Mouse (Mus musculus): ENCODE data around the gene Krt15. TPM values are rescaled to one million over a fixed set of nuclear protein-coding genes. Genes with fewer than 3 reads are reported as not detected.

Gene Krt15
- not detected in 2 replicates for polyA plus RNA-seq (2012; ENCODE audit: insufficient read depth, insufficient read length, low replicate concordance, missing spikeins)

DNA sequence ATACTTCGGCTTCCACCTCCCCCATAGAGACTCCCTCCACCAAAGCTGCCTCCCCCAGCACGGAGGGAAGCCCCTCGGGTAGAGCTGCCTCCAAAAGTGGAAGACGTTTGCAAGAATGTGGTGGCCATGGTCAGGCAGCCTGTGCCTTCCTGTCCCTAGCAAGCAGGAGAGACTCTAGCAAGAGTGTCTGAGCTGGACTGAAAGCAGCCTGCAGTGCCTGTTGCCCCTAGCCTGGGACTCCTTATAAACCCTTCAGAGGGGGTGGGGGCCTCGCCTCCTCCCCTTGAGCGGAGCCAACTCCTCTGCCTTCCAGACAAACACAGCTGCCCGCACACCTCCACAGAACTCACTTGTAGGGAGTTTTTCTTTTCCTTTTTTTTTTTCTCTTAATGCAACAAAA lies at the start of gene Krt15:
Krt15 (minus strand) TSS at position 198 of the 400 bp plus-strand sequence.
- no peak for TF ChIP-seq POLR2A (IDR thresholded peaks at IDR 0.05; ENCODE audit: insufficient read depth, low read depth, low read length)
- TF ChIP-seq CTCF (IDR thresholded peaks at IDR 0.05; ENCODE audit: insufficient read depth, low read depth, low read length) = no peak
- H3K4me1 ChIP-seq (ENCODE audit: control insufficient read depth, insufficient read depth, low read length) = peaks cover 7% of the 10 kb centered on the region; the same call in 1 of the 2 replicates
- 72% methylated on average over 7 of the region's 7 CpGs for WGBS
- H3K4me3 ChIP-seq (ENCODE audit: insufficient read depth, low read depth, low read length) = no peak within 1 kb of the TSS
- H3K27ac ChIP-seq (ENCODE audit: insufficient read depth, low read depth, low read length) = no peak within 1 kb of the TSS

GRCm38 (mm10) chr11:100181725-100182124 lies 46.0 kb upstream of the Krt15 start:
- H3K4me3 ChIP-seq (ENCODE audit: insufficient read depth, low read depth, low read length) = no peak overlapping the region
- TF ChIP-seq CTCF (IDR thresholded peaks at IDR 0.05; ENCODE audit: insufficient read depth, low read depth, low read length) = no peak
- no peak for TF ChIP-seq POLR2A (IDR thresholded peaks at IDR 0.05; ENCODE audit: insufficient read depth, low read depth, low read length)
- H3K27ac ChIP-seq (ENCODE audit: insufficient read depth, low read depth, low read length) = no peak overlapping the region
- peaks cover 10% of the 10 kb centered on the region for H3K4me1 ChIP-seq (ENCODE audit: control insufficient read depth, insufficient read depth, low read length)
- WGBS = 65% methylated on average over 7 of the region's 7 CpGs

GRCm38 (mm10) chr11:100179260-100179659 lies 43.5 kb upstream of the Krt15 start:
- 36% methylated on average over 3 of the region's 3 CpGs for WGBS
- Histone ChIP-seq H3K4me3 (ENCODE audit: insufficient read depth, low read depth, low read length) (no peak overlapping the region), H3K27ac (ENCODE audit: insufficient read depth, low read depth, low read length) (no peak overlapping the region), H3K4me1 (ENCODE audit: control insufficient read depth, insufficient read depth, low read length) (peaks cover 10% of the 10 kb centered on the region)
- no peak for TF ChIP-seq POLR2A (IDR thresholded peaks at IDR 0.05; ENCODE audit: insufficient read depth, low read depth, low read length)
- TF ChIP-seq CTCF (IDR thresholded peaks at IDR 0.05; ENCODE audit: insufficient read depth, low read depth, low read length) = no peak

DNA sequence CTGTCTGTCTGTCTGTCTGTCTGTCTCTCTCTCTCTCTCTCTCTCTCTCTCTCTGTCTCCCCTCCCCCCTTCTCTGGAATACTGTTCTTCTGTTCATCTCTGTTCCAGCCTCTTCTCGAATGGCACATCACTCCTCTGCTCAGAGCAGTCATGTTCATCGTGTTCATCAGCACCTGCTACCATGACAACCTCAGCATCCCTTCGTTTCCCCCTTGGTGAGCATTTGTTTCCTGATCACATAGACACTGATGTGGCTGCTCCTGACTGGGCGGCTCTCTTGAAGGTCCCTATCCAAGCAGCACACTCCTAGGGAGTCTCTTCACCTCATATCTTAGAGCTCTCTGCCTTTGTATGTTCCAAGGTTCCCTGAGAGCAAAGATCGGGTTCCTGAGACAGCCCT lies 42.6 kb upstream of the Krt15 start:
- 66% methylated on average over 5 of the region's 5 CpGs for WGBS
- Histone ChIP-seq H3K4me1 (ENCODE audit: control insufficient read depth, insufficient read depth, low read length) (peaks cover 10% of the 10 kb centered on the region), H3K4me3 (ENCODE audit: insufficient read depth, low read depth, low read length) (no peak overlapping the region), H3K27ac (ENCODE audit: insufficient read depth, low read depth, low read length) (no peak overlapping the region)
- TF ChIP-seq POLR2A (IDR thresholded peaks at IDR 0.05; ENCODE audit: insufficient read depth, low read depth, low read length) = no peak
- no peak for TF ChIP-seq CTCF (IDR thresholded peaks at IDR 0.05; ENCODE audit: insufficient read depth, low read depth, low read length)

DNA sequence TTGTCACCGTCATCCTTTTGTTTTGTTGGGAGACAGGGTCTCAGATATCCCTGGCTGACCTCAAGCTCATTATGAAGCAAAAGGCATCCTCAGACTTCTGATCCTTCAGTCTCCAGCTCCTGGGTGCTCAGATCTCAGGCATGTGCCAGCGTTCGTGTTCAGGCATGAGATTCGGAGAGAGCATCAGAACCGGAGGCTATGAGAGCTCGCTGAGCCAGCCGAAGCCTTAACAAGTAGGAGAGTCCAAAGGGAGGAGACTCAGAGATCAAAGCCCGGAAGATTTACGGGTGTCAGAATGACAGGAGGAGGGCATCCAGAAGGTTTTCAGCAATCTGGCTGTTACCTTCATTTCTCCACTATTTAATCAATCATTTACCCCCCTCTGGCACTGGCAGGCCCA lies 41.1 kb upstream of the Krt15 start:
- 90% methylated on average over 9 of the region's 9 CpGs for WGBS
- no peak overlapping the region for H3K27ac ChIP-seq (ENCODE audit: insufficient read depth, low read depth, low read length)
- peaks cover 10% of the 10 kb centered on the region for H3K4me1 ChIP-seq (ENCODE audit: control insufficient read depth, insufficient read depth, low read length)
- TF ChIP-seq CTCF (IDR thresholded peaks at IDR 0.05; ENCODE audit: insufficient read depth, low read depth, low read length) (no peak), POLR2A (IDR thresholded peaks at IDR 0.05; ENCODE audit: insufficient read depth, low read depth, low read length) (no peak)
- H3K4me3 ChIP-seq (ENCODE audit: insufficient read depth, low read depth, low read length) = no peak overlapping the region

DNA sequence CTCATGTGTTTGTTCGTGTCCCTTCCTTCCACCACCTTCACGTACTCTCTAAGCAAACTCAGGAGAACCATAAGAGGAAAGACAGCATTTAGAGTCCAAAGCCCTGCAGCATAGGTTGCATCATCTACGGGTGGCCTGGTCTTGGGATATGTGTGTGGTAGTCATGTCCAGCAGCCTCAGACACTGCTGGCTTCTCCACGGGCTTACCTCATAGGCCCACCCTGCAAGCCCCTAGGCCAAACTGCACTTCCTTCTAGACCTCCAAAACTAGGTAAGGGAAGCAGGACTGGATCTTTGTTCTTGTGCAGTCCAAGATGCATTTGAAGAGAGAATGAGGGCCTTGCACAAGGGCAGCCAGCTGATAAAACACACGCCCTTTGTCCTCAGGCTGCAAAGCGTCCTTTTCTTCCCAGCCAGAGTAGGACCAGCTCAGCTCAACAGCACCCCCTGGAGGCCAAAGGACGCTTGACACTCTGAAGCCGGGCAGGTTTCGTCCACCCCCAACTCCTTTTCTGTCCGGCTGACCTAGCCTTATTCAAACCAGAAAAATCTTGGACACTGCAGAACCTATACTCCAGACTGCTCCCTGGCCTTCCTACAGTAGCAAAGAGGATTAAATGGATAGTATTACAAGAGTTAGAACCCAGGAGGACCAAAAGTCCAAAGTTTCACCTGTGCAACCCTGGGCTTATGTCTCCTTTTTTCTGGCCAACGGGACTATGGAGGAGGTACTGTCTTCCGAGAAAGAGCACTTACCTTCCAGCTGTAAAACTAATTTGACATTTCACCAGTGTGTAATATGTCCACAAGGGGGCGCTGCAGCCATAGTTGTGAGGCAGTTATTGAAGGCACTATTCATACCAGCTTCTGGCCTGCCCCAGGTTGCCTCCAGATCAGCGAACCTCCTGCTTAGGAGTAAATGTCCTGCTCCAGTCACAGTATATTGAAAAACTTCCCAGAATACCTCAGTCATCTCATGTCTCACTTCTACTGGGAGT lies 33.3 kb upstream of the Krt15 start:
- Histone ChIP-seq H3K27ac (ENCODE audit: insufficient read depth, low read depth, low read length) (no peak overlapping the region), H3K4me3 (ENCODE audit: insufficient read depth, low read depth, low read length) (no peak overlapping the region), H3K4me1 (ENCODE audit: control insufficient read depth, insufficient read depth, low read length) (no peaks in the 10 kb centered on the region; the same call in 1 of the 2 replicates)
- TF ChIP-seq CTCF (IDR thresholded peaks at IDR 0.05; ENCODE audit: insufficient read depth, low read depth, low read length) = peak; percentile 94
- no peak for TF ChIP-seq POLR2A (IDR thresholded peaks at IDR 0.05; ENCODE audit: insufficient read depth, low read depth, low read length)
- 30% methylated on average over 14 of the region's 14 CpGs for WGBS

GRCm38 (mm10) chr11:100168071-100168470 lies 32.3 kb upstream of the Krt15 start:
- Histone ChIP-seq H3K27ac (ENCODE audit: insufficient read depth, low read depth, low read length) (no peak overlapping the region), H3K4me3 (ENCODE audit: insufficient read depth, low read depth, low read length) (no peak overlapping the region), H3K4me1 (ENCODE audit: control insufficient read depth, insufficient read depth, low read length) (no peaks in the 10 kb centered on the region; the same call in 1 of the 2 replicates)
- TF ChIP-seq CTCF (IDR thresholded peaks at IDR 0.05; ENCODE audit: insufficient read depth, low read depth, low read length) (no peak), POLR2A (IDR thresholded peaks at IDR 0.05; ENCODE audit: insufficient read depth, low read depth, low read length) (no peak)
- 88% methylated on average over 8 of the region's 8 CpGs for WGBS

GRCm38 (mm10) chr11:100164392-100164791 lies 28.7 kb upstream of the Krt15 start:
- TF ChIP-seq CTCF (IDR thresholded peaks at IDR 0.05; ENCODE audit: insufficient read depth, low read depth, low read length) (no peak), POLR2A (IDR thresholded peaks at IDR 0.05; ENCODE audit: insufficient read depth, low read depth, low read length) (no peak)
- Histone ChIP-seq H3K27ac (ENCODE audit: insufficient read depth, low read depth, low read length) (no peak overlapping the region), H3K4me3 (ENCODE audit: insufficient read depth, low read depth, low read length) (no peak overlapping the region), H3K4me1 (ENCODE audit: control insufficient read depth, insufficient read depth, low read length) (no peaks in the 10 kb centered on the region; the same call in 1 of the 2 replicates)
- WGBS = 84% methylated on average over 7 of the region's 7 CpGs

DNA sequence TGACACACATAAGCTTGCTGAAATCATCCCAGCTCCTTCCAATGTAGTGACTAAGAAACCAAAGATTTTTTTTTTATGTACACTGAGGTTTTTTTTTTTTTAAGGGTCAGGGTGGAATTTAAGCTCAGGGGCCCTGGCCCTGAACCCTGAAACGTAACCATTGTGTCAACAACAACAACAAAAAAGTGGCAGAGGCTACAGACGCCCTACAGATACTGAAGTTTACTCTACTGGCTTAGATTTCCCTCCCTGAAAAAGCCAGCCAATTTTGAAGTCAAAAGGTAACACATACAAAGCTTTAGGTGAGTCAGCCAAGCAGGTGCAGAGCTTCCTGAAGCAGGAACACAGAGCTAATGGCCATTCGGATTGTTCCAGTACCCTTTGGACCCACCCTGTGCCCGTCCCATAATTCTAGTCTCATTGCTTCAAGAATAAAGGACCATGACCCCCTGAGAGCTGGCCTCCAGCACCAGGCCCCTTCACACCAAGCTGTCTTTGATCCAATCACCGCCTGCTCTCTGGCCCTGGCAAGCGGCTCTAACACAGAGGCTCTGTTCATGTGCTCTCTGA lies 22.3 kb upstream of the Krt15 start:
- H3K27ac ChIP-seq (ENCODE audit: insufficient read depth, low read depth, low read length) = no peak overlapping the region
- 80% methylated on average over 6 of the region's 6 CpGs for WGBS
- no peak overlapping the region for H3K4me3 ChIP-seq (ENCODE audit: insufficient read depth, low read depth, low read length)
- TF ChIP-seq POLR2A (IDR thresholded peaks at IDR 0.05; ENCODE audit: insufficient read depth, low read depth, low read length) = no peak
- TF ChIP-seq CTCF (IDR thresholded peaks at IDR 0.05; ENCODE audit: insufficient read depth, low read depth, low read length) = no peak
- H3K4me1 ChIP-seq (ENCODE audit: control insufficient read depth, insufficient read depth, low read length) = no peaks in the 10 kb centered on the region

All from olfactory bulb, adult 2 months (tissue).